Mouse (Mus musculus): ENCODE data around the gene Utp11. TPM values are rescaled to one million over a fixed set of nuclear protein-coding genes. Genes with fewer than 3 reads are reported as not detected.

Utp11 gene
- total and polyA plus RNA-seq, 2 experiments, result 5.5 to 11.6 TPM

DNA sequence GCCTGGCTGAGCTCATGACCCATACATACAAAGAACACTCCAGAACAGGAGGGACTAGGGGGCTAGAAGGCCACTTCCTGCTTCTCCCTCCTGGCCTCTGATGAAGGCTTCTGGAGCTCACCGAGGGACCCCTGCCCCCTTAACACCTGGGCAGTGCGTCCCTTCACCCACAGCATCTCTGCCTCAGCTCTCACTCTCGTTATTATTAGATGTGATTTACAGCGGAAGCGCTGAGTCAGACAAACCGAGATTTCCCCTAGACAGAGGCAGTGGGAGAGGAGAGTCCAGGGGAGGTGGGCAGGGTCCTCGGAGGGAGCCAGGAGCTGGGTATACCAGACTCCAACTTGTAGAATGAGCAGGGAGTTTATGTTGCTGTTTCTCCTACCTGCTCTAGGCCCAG, 21.8 kb downstream of the Utp11 start:
- no peak overlapping the region for H3K4me3 ChIP-seq (ENCODE audit: insufficient read depth, low read depth, low read length)
- H3K27ac ChIP-seq (replicated peaks; ENCODE audit: insufficient read depth, low read depth, low read length), result no peak overlapping the region
- no peaks in the 10 kb centered on the region for H3K27me3 ChIP-seq (ENCODE audit: control insufficient read depth, insufficient read depth, low read length)
- H3K36me3 ChIP-seq (ENCODE audit: control insufficient read depth, insufficient read depth, low read length), result no peaks in the 10 kb centered on the region
- no peaks in the 10 kb centered on the region for H3K4me1 ChIP-seq (ENCODE audit: control insufficient read depth, insufficient read depth, low read length)
- no peak for DNase-seq (ENCODE audit: extremely low read depth, low read depth, low spot score)
- WGBS, result 51% methylated on average over 7 of the region's 7 CpGs
- no peak overlapping the region for H3K9ac ChIP-seq (ENCODE audit: low read depth, low read length)
- H3K79me2 ChIP-seq (ENCODE audit: control insufficient read depth, insufficient read depth, low read length), result no peaks in the 10 kb centered on the region
- TF ChIP-seq POLR2A (IDR thresholded peaks at IDR 0.05; ENCODE audit: extremely low read depth, insufficient read depth, low read length), result no peak
- no peak for TF ChIP-seq CTCF (IDR thresholded peaks at IDR 0.05; ENCODE audit: low read depth, low read length)

DNA sequence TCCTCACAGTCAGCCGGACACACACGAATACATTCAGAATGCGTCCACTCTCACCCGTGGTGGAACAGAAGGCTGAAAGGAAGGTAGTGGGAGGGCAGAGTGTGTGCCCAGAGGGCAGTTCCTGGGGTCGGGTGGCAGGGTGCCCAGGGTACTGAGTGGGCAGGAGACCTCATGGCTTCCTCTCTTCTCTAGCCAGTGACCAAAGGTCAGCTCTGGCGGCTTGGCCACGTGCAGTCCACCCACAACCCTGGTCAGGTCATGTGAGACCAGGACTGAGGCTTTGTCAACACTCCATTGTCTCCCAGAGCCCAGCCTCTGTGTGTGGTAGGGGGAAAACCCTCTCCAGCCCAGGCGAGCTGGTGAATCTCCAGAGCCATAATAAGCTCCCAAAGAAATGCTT, 23.2 kb downstream of the Utp11 start:
- no peak overlapping the region for H3K4me3 ChIP-seq (ENCODE audit: insufficient read depth, low read depth, low read length)
- no peak for TF ChIP-seq POLR2A (IDR thresholded peaks at IDR 0.05; ENCODE audit: extremely low read depth, insufficient read depth, low read length)
- no peak for TF ChIP-seq CTCF (IDR thresholded peaks at IDR 0.05; ENCODE audit: low read depth, low read length)
- no peaks in the 10 kb centered on the region for H3K79me2 ChIP-seq (ENCODE audit: control insufficient read depth, insufficient read depth, low read length)
- H3K4me1 ChIP-seq (ENCODE audit: control insufficient read depth, insufficient read depth, low read length), result no peaks in the 10 kb centered on the region
- no peak overlapping the region for H3K27ac ChIP-seq (replicated peaks; ENCODE audit: insufficient read depth, low read depth, low read length)
- no peaks in the 10 kb centered on the region for H3K27me3 ChIP-seq (ENCODE audit: control insufficient read depth, insufficient read depth, low read length)
- no peak overlapping the region for H3K9ac ChIP-seq (ENCODE audit: low read depth, low read length)
- 25% methylated on average over 8 of the region's 8 CpGs for WGBS
- DNase-seq (ENCODE audit: extremely low read depth, low read depth, low spot score), result peak; percentile 19
- H3K36me3 ChIP-seq (ENCODE audit: control insufficient read depth, insufficient read depth, low read length), result no peaks in the 10 kb centered on the region

DNA sequence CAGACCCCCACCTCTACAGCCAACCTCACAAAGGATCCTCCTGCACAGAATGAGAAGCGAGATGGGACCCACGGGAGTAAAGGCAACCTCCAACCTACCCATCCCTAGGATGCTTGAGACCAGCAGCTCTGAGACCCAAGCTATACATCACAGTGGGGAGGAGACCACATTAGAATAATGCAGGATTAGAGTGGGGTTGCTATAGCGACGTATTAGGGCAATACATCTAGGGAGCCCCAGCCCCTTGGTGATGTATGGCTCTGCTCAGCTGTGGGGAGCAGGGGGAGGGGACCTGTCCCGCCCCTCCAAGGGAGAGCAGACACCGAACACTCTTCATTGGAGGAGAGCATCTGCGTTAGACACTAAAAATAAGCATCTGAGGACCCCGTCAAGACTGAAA, 25.3 kb downstream of the Utp11 start:
- no peaks in the 10 kb centered on the region for H3K27me3 ChIP-seq (ENCODE audit: control insufficient read depth, insufficient read depth, low read length)
- no peak for DNase-seq (ENCODE audit: extremely low read depth, low read depth, low spot score)
- WGBS, result 61% methylated on average over 8 of the region's 8 CpGs
- no peak overlapping the region for H3K4me3 ChIP-seq (ENCODE audit: insufficient read depth, low read depth, low read length)
- H3K4me1 ChIP-seq (ENCODE audit: control insufficient read depth, insufficient read depth, low read length), result no peaks in the 10 kb centered on the region
- H3K9ac ChIP-seq (ENCODE audit: low read depth, low read length), result no peak overlapping the region
- TF ChIP-seq POLR2A (IDR thresholded peaks at IDR 0.05; ENCODE audit: extremely low read depth, insufficient read depth, low read length) (no peak), CTCF (IDR thresholded peaks at IDR 0.05; ENCODE audit: low read depth, low read length) (no peak)
- no peaks in the 10 kb centered on the region for H3K79me2 ChIP-seq (ENCODE audit: control insufficient read depth, insufficient read depth, low read length)
- H3K27ac ChIP-seq (replicated peaks; ENCODE audit: insufficient read depth, low read depth, low read length), result no peak overlapping the region
- H3K36me3 ChIP-seq (ENCODE audit: control insufficient read depth, insufficient read depth, low read length), result no peaks in the 10 kb centered on the region

DNA sequence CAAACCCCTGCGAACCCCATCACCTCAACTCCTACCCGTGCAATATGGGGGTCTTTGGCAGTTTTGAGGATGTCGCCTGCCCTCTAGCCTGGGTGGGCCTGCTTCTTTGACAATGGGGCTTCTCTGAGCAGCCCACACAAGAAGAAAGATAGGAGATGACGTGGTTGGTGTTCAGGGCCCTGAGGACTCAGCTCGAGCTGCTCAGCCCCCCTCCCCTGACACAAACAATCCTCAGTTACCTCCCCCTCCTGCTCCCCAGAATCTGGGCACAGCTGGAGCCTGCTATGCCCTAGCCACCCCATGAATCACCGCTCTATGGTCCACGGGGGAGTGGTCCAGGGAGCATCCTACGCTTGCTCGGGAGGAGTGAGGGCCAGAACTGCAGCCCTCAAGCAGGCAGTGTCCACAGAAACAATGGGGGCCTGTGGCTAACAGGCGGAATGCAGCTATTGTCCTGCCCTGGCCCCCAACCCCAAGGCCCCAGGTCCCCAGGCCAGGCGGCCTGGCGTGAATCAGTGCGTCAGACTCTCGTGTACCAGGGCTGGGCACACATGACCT, 25.8 kb downstream of the Utp11 start:
- 63% methylated on average over 14 of the region's 14 CpGs for WGBS
- no peak overlapping the region for H3K4me3 ChIP-seq (ENCODE audit: insufficient read depth, low read depth, low read length)
- H3K79me2 ChIP-seq (ENCODE audit: control insufficient read depth, insufficient read depth, low read length), result no peaks in the 10 kb centered on the region
- no peak overlapping the region for H3K27ac ChIP-seq (replicated peaks; ENCODE audit: insufficient read depth, low read depth, low read length)
- H3K4me1 ChIP-seq (ENCODE audit: control insufficient read depth, insufficient read depth, low read length), result no peaks in the 10 kb centered on the region
- no peak for TF ChIP-seq POLR2A (IDR thresholded peaks at IDR 0.05; ENCODE audit: extremely low read depth, insufficient read depth, low read length)
- TF ChIP-seq CTCF (IDR thresholded peaks at IDR 0.05; ENCODE audit: low read depth, low read length), result no peak
- H3K36me3 ChIP-seq (ENCODE audit: control insufficient read depth, insufficient read depth, low read length), result no peaks in the 10 kb centered on the region
- H3K27me3 ChIP-seq (ENCODE audit: control insufficient read depth, insufficient read depth, low read length), result no peaks in the 10 kb centered on the region
- no peak overlapping the region for H3K9ac ChIP-seq (ENCODE audit: low read depth, low read length)
- DNase-seq (ENCODE audit: extremely low read depth, low read depth, low spot score), result no peak

DNA sequence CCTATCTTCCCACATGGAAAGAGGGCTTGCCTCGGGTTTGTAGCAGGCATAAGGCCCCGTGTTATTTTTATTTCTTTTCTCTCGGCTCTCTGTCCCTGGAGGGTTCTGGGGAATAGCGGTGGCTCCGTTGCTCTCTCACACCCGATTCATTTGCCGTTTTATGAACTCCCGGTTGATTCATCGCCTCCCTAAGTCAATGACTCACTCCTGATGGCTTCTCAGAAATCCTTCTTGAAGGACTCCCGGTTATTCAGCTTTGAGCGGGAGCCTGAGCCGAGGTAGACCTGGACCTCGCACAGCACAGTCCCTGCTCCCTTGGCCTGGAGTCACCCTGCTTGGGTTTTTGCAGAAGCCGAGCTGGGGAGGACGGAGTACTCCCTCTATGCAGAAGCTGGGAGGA, 28.8 kb downstream of the Utp11 start:
- DNase-seq (ENCODE audit: extremely low read depth, low read depth, low spot score), result no peak
- no peak for TF ChIP-seq POLR2A (IDR thresholded peaks at IDR 0.05; ENCODE audit: extremely low read depth, insufficient read depth, low read length)
- TF ChIP-seq CTCF (IDR thresholded peaks at IDR 0.05; ENCODE audit: low read depth, low read length), result no peak
- Histone ChIP-seq H3K79me2 (ENCODE audit: control insufficient read depth, insufficient read depth, low read length) (no peaks in the 10 kb centered on the region), H3K9ac (ENCODE audit: low read depth, low read length) (no peak overlapping the region), H3K36me3 (ENCODE audit: control insufficient read depth, insufficient read depth, low read length) (no peaks in the 10 kb centered on the region), H3K27ac (replicated peaks; ENCODE audit: insufficient read depth, low read depth, low read length) (no peak overlapping the region), H3K4me1 (ENCODE audit: control insufficient read depth, insufficient read depth, low read length) (no peaks in the 10 kb centered on the region), H3K27me3 (ENCODE audit: control insufficient read depth, insufficient read depth, low read length) (peaks cover 10% of the 10 kb centered on the region; the same call in 1 of the 2 replicates), H3K4me3 (ENCODE audit: insufficient read depth, low read depth, low read length) (no peak overlapping the region)
- WGBS, result 76% methylated on average over 15 of the region's 15 CpGs

DNA sequence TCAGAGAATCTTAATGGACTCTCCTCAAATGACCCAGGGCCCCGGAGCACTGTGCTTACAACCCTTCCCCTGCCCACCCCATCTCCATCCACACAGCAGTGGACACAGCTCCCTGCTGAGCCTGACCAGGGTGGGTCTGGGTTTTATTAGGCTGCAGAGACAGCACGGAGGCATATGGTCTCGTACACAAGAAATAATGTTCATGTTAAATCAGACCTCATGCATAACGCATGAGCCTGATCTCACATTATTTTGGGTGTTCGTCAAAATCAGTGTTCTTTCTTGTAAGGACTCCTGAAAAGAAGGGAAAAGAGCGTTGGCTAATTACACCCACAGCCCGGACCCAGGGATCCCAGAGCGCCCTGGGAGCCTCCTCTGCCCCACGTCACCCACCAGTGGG, 29.2 kb downstream of the Utp11 start:
- DNase-seq (ENCODE audit: extremely low read depth, low read depth, low spot score), result no peak
- H3K27me3 ChIP-seq (ENCODE audit: control insufficient read depth, insufficient read depth, low read length), result peaks cover 13% of the 10 kb centered on the region; the same call in 1 of the 2 replicates
- 75% methylated on average over 9 of the region's 9 CpGs for WGBS
- no peak overlapping the region for H3K9ac ChIP-seq (ENCODE audit: low read depth, low read length)
- no peaks in the 10 kb centered on the region for H3K79me2 ChIP-seq (ENCODE audit: control insufficient read depth, insufficient read depth, low read length)
- H3K27ac ChIP-seq (replicated peaks; ENCODE audit: insufficient read depth, low read depth, low read length), result no peak overlapping the region
- H3K4me1 ChIP-seq (ENCODE audit: control insufficient read depth, insufficient read depth, low read length), result no peaks in the 10 kb centered on the region
- no peaks in the 10 kb centered on the region for H3K36me3 ChIP-seq (ENCODE audit: control insufficient read depth, insufficient read depth, low read length)
- no peak overlapping the region for H3K4me3 ChIP-seq (ENCODE audit: insufficient read depth, low read depth, low read length)
- no peak for TF ChIP-seq CTCF (IDR thresholded peaks at IDR 0.05; ENCODE audit: low read depth, low read length)
